Mouse (Mus musculus) kidney, postnatal 25 days (tissue): ENCODE measurements around the gene Gm38431.

Source experiments
- DNase-seq, 2 experiments: peaks; one replicate each; pipeline ENCODE4 v3.0.0; 2021; ENCODE audit warnings: mixed read lengths in 2 of 2

The Gm38431 gene

DNA sequence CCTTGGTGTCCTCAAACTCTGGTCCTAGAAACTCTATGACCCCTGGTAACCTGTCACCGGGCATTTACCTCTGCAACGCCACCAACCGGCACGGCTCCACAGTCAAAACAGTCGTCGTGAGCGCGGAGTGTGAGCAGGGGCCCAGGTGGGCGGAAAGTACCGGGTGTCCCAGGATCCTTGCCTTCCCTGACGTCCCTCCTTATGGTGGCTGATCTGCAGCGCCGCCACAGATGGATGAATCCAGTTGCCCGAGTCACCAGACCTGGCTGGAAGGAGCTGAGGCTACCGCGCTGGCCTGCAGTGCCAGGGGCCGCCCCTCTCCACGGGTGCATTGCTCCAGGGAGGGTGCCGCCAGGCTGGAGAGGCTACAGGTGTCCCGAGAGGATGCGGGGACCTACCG is 55.1 kb downstream of the Gm38431 start:
- no peak for DNase-seq

- no peak for DNase-seq
Measured at GRCm38 (mm10) chr9:21036161-21036560, 55.6 kb downstream of the Gm38431 start.

DNA sequence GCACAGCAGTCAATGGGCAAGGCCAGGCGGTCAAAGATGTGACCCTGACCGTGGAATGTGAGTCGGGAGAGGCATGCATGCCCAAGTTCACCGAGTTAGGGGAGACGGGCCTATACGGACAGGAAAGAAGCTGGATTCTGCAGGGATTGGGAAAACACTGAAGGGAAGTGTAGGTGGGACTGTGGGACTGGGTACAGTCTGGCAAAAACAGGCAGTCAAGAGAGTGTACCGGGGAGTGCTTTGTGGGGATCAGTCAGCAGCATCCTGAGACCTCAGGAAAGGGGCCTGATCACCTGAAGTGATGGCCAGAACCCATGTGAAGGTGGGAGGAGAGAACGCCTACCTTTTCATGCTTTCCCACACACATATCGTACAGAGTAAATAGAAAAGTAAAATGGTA is 56.2 kb downstream of the Gm38431 start:
- DNase-seq = no peak

- DNase-seq = no peak
Measured at GRCm38 (mm10) chr9:21034481-21035085, 57.2 kb downstream of the Gm38431 start.

GRCm38 (mm10) chr9:21033136-21033535 is 58.7 kb downstream of the Gm38431 start:
- peak; percentile 94 to 95 for DNase-seq

DNA sequence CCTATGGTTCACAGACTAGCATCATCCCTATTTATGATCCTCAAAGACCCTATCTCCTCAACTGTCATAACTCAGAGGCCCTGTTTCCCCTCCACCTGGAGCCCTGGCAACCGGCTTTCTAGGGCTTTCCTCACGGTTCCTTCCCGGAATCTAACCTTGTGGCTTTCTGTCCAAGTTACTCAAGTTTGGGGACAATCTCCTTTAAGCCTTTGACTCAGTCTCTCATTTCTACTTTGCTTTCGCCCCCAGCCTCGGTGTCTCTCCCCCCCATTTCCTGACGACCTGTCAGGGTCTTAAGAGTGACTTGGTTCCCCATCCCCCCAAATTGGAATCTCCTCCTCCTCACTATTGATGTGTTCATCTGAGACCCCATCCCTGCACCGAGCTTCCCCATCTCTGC is 59.3 kb downstream of the Gm38431 start:
- DNase-seq = no peak

DNA sequence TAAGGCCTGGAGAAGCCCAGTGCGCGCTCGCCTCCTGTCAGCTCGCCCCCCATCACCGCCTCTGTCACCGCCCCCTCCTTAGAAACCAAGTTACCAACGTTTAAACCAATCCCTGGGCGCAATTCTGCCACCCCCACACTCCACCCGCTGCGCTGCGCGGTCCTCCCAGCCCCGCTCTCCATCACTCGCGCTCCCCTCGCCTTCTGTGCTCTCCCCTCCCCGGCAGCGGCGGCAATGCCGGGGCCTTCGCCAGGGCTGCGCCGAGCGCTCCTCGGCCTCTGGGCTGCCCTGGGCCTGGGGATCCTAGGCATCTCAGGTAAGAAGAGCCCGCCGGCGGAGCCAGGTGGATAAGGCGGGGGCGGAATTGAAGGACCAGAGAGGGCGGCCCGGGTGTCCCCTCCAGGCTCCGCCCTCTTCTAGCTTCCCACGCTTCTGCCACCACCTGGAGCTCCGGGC is 59.9 kb downstream of the Gm38431 start, which contains the start of gene Icam5:
Gene Icam5 (plus strand): TSS at position 178 of the 456 bp plus-strand sequence.
- peak in 1 of 2 experiments; percentile 60 for DNase-seq

- DNase-seq = peak; percentile 57 to 76
Measured at GRCm38 (mm10) chr9:21031251-21031895, 60.4 kb downstream of the Gm38431 start.

- peak; percentile 95 to 96 for DNase-seq
Measured at GRCm38 (mm10) chr9:21030781-21031250, 61.0 kb downstream of the Gm38431 start.

GRCm38 (mm10) chr9:21030055-21030600 is 61.7 kb downstream of the Gm38431 start:
- no peak for DNase-seq

DNA sequence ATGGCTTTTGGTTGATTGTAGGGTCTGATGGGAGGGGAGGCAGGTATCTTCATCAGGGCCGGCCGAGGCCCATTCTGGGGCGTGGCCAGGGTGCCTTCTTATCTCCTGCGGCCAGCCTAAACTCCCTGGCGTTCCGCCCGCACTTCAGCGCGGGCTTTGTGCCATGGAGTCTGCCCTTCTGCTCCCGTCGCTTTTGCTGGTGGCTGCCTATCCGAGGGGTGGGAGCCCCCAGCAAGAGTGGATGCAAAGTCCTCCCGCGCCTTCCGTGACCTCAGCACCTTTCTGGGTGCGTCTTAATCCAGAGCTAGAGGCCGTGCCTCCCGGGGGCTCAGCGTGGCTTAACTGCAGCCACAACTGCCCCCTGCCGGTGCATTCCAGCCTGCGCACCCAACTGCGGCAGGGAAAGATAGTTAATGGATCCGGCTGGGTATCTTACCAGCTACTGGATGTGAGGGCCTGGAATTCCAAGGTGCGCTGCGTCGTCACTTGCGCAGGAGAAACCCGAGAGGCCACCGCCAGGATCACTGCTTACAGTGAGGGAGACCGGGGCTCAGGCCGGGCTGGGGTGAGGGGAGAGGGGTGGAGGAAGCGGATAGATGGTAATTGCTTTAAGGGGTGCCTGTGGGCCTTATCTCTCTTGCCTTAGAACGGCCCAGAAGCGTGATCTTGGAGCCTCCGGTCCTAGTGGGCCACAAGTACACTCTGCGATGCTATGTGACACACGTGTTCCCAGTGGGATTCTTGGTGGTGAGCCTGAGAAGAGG is 62.3 kb downstream of the Gm38431 start, which contains the start of gene Icam4:
Gene Icam4 (plus strand): TSS at position 83 of the 764 bp plus-strand sequence.
- peak; percentile 88 for DNase-seq

DNA sequence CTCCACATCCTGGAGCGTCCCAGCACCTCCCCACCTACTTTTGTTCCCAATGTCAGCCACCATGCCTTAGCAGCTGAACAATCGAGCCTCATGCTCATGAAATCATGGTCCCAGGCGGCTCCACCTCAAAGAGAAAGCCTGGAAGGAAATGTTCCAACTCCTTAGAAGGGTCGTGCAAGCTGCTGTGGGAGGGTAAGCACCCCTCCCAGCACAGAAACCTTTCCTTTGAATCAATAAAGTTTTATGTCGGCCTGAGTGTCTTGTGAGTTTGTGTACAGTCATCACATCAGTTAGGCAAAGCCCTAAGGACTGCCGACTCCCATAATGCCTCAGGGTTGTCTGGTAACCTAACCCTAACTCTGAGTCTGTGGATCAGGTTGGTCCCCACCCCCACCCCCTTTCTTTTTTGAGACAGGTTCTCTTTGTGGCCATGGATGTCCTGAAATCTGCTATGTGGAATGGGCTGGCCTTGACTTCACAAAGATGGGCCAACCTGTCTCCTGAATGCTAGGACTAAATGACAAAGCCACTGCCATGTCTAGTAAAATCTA is 63.2 kb downstream of the Gm38431 start:
- DNase-seq = no peak

- no peak for DNase-seq
Measured at GRCm38 (mm10) chr9:21027774-21028290, 64.0 kb downstream of the Gm38431 start.

DNA sequence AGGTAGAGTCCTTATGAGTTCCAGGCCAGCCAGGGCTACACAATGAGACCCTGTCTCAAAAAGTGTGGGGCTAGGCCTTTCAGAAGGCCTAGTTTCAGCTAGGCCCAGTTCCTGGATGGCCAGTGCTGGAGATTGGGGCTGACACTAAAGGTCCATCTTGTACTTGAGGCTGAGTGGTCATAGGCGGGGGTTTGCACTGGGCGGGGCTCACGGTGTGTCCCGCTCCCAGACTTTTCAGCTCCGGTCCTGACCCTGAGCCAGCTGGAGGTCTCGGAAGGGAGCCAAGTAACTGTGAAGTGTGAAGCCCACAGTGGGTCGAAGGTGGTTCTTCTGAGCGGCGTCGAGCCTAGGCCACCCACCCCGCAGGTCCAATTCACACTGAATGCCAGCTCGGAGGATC is 64.9 kb downstream of the Gm38431 start:
- DNase-seq = no peak

- DNase-seq = no peak
Measured at GRCm38 (mm10) chr9:21025258-21025810, 66.5 kb downstream of the Gm38431 start.

- DNase-seq = no peak
Measured at GRCm38 (mm10) chr9:21022726-21023125, 69.1 kb downstream of the Gm38431 start.

- DNase-seq = no peak
Measured at GRCm38 (mm10) chr9:21022288-21022687, 69.5 kb downstream of the Gm38431 start.

GRCm38 (mm10) chr9:21021363-21021762 is 70.4 kb downstream of the Gm38431 start:
- DNase-seq = no peak

DNA sequence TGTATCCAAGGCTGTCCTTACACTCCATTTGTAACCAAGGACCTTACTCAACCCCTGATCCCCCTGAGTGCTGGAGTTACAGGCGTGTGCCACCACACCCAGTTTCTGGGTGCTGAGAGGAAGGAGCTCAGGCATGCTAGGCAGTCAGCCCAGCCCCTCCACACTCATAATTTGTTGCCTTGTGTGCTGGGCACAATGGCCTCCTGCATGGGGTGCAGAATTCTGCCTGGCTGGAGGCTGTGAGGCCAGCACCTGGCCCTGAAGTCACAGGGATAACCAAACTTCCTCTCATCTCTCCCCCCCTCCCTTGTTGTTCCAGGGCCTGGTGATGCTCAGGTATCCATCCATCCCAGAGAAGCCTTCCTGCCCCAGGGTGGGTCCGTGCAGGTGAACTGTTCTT is 73.2 kb downstream of the Gm38431 start:
- no peak for DNase-seq
